Mouse (Mus musculus): Measurements from ENCODE around the gene Cactin.

GRCm38 (mm10) chr10:81292554-81293333 is 28.2 kb upstream of the Cactin start, which contains the start of gene Pip5k1c:
- TF ChIP-seq POLR2A (IDR thresholded peaks at IDR 0.05; ENCODE audit: low read depth, low read length) (no peak), CTCF (conservative IDR thresholded peaks at IDR 0.05; ENCODE audit: insufficient read depth, insufficient read length, low read depth, low read length) (peak; percentile 92; the same call in 1 of the 2 replicates)

Data from kidney, adult 2 months (tissue).